Mouse (Mus musculus): ENCODE data around the gene Gab1. TPM values are rescaled to one million over a fixed set of nuclear protein-coding genes. Genes with fewer than 3 reads are reported as not detected.

The Gab1 gene
- polyA plus RNA-seq, 1 experiment: 25.9 TPM

- Histone ChIP-seq H3K27ac (ENCODE audit: insufficient read depth, low read length) (no peak overlapping the region), H3K4me1 (ENCODE audit: control insufficient read depth, insufficient read depth, low read length) (peaks cover 3% of the 10 kb centered on the region), H3K4me3 (ENCODE audit: insufficient read depth, low read length) (no peak overlapping the region)
- TF ChIP-seq CTCF (IDR thresholded peaks at IDR 0.05; ENCODE audit: extremely low read depth, insufficient read depth, low read length) (no peak), POLR2A (IDR thresholded peaks at IDR 0.05; ENCODE audit: extremely low read depth, insufficient read depth, low read length) (no peak)
Observed at GRCm38 (mm10) chr8:80821367-80822225, 58.7 kb downstream of the Gab1 start.

GRCm38 (mm10) chr8:80818978-80819377 lies 61.3 kb downstream of the Gab1 start:
- peaks cover 3% of the 10 kb centered on the region for H3K4me1 ChIP-seq (ENCODE audit: control insufficient read depth, insufficient read depth, low read length)
- no peak overlapping the region for H3K27ac ChIP-seq (ENCODE audit: insufficient read depth, low read length)
- H3K4me3 ChIP-seq (ENCODE audit: insufficient read depth, low read length): no peak overlapping the region
- no peak for TF ChIP-seq POLR2A (IDR thresholded peaks at IDR 0.05; ENCODE audit: extremely low read depth, insufficient read depth, low read length)
- TF ChIP-seq CTCF (IDR thresholded peaks at IDR 0.05; ENCODE audit: extremely low read depth, insufficient read depth, low read length): no peak

- H3K27ac ChIP-seq (ENCODE audit: insufficient read depth, low read length): no peak overlapping the region
- no peak overlapping the region for H3K4me3 ChIP-seq (ENCODE audit: insufficient read depth, low read length)
- no peak for TF ChIP-seq POLR2A (IDR thresholded peaks at IDR 0.05; ENCODE audit: extremely low read depth, insufficient read depth, low read length)
- TF ChIP-seq CTCF (IDR thresholded peaks at IDR 0.05; ENCODE audit: extremely low read depth, insufficient read depth, low read length): no peak
- H3K4me1 ChIP-seq (ENCODE audit: control insufficient read depth, insufficient read depth, low read length): peaks cover 3% of the 10 kb centered on the region
Observed at GRCm38 (mm10) chr8:80817065-80817464, 63.3 kb downstream of the Gab1 start.

- TF ChIP-seq POLR2A (IDR thresholded peaks at IDR 0.05; ENCODE audit: extremely low read depth, insufficient read depth, low read length) (no peak), CTCF (IDR thresholded peaks at IDR 0.05; ENCODE audit: extremely low read depth, insufficient read depth, low read length) (no peak)
- Histone ChIP-seq H3K4me1 (ENCODE audit: control insufficient read depth, insufficient read depth, low read length) (peaks cover 5% of the 10 kb centered on the region; the same call in 1 of the 2 replicates), H3K27ac (ENCODE audit: insufficient read depth, low read length) (no peak overlapping the region; the same call in 1 of the 2 replicates), H3K4me3 (ENCODE audit: insufficient read depth, low read length) (no peak overlapping the region)
Observed at GRCm38 (mm10) chr8:80815179-80815578, 65.1 kb downstream of the Gab1 start.

- H3K4me3 ChIP-seq (ENCODE audit: insufficient read depth, low read length): no peak overlapping the region
Observed at GRCm38 (mm10) chr8:80814087-80814791, 66.1 kb downstream of the Gab1 start.

GRCm38 (mm10) chr8:80813439-80813838 lies 66.9 kb downstream of the Gab1 start:
- Histone ChIP-seq H3K27ac (ENCODE audit: insufficient read depth, low read length) (no peak overlapping the region), H3K4me1 (ENCODE audit: control insufficient read depth, insufficient read depth, low read length) (peaks cover 7% of the 10 kb centered on the region; the same call in 1 of the 2 replicates), H3K4me3 (ENCODE audit: insufficient read depth, low read length) (no peak overlapping the region)
- TF ChIP-seq POLR2A (IDR thresholded peaks at IDR 0.05; ENCODE audit: extremely low read depth, insufficient read depth, low read length) (no peak), CTCF (IDR thresholded peaks at IDR 0.05; ENCODE audit: extremely low read depth, insufficient read depth, low read length) (peak; percentile 44)

More at GRCm38 (mm10) chr8:80814087-80814791, 66.1 kb downstream of the Gab1 start:
- Histone ChIP-seq H3K4me1 (ENCODE audit: control insufficient read depth, insufficient read depth, low read length) (peaks cover 5% of the 10 kb centered on the region; the same call in 1 of the 2 replicates), H3K27ac (ENCODE audit: insufficient read depth, low read length) (no peak overlapping the region)
- TF ChIP-seq CTCF (IDR thresholded peaks at IDR 0.05; ENCODE audit: extremely low read depth, insufficient read depth, low read length): no peak

GRCm38 (mm10) chr8:80811591-80811991 lies 68.7 kb downstream of the Gab1 start:
- Histone ChIP-seq H3K4me3 (ENCODE audit: insufficient read depth, low read length) (no peak overlapping the region), H3K27ac (ENCODE audit: insufficient read depth, low read length) (peak overlapping the region; percentile 87), H3K4me1 (ENCODE audit: control insufficient read depth, insufficient read depth, low read length) (peaks cover 7% of the 10 kb centered on the region; the same call in 1 of the 2 replicates)
- TF ChIP-seq POLR2A (IDR thresholded peaks at IDR 0.05; ENCODE audit: extremely low read depth, insufficient read depth, low read length): no peak
- no peak for TF ChIP-seq CTCF (IDR thresholded peaks at IDR 0.05; ENCODE audit: extremely low read depth, insufficient read depth, low read length)

GRCm38 (mm10) chr8:80810916-80811315 lies 69.4 kb downstream of the Gab1 start:
- Histone ChIP-seq H3K4me1 (ENCODE audit: control insufficient read depth, insufficient read depth, low read length) (peaks cover 7% of the 10 kb centered on the region; the same call in 1 of the 2 replicates), H3K4me3 (ENCODE audit: insufficient read depth, low read length) (no peak overlapping the region), H3K27ac (ENCODE audit: insufficient read depth, low read length) (peak overlapping the region; percentile 87)
- no peak for TF ChIP-seq POLR2A (IDR thresholded peaks at IDR 0.05; ENCODE audit: extremely low read depth, insufficient read depth, low read length)

- TF ChIP-seq CTCF (IDR thresholded peaks at IDR 0.05; ENCODE audit: extremely low read depth, insufficient read depth, low read length) (no peak), POLR2A (IDR thresholded peaks at IDR 0.05; ENCODE audit: extremely low read depth, insufficient read depth, low read length) (no peak)
- Histone ChIP-seq H3K4me3 (ENCODE audit: insufficient read depth, low read length) (no peak overlapping the region), H3K4me1 (ENCODE audit: control insufficient read depth, insufficient read depth, low read length) (peaks cover 7% of the 10 kb centered on the region; the same call in 1 of the 2 replicates), H3K27ac (ENCODE audit: insufficient read depth, low read length) (peak overlapping the region; percentile 40; the same call in 1 of the 2 replicates)
Observed at GRCm38 (mm10) chr8:80810442-80810841, 69.9 kb downstream of the Gab1 start.

Measured in cortical plate, adult 2 months (tissue).